Mouse (Mus musculus) small intestine, adult 2 months (tissue): Measurements from ENCODE around the gene Cldn13. TPM values are rescaled to one million over a fixed set of nuclear protein-coding genes. Genes with fewer than 3 reads are reported as not detected.

ENCODE experiments used
- H3K27ac ChIP-seq: fragments of 200-500 bp; 2 replicates; pipeline ENCODE4 v1.5.1; 2012; ENCODE audit warnings: low read depth, low read length, control low read depth, inconsistent platforms; ENCODE audit not compliant: insufficient read depth
- H3K27me3 ChIP-seq: fragments of 200-500 bp; 2 replicates; pipeline ENCODE4 v1.6.1; 2012; ENCODE audit warnings: mild to moderate bottlenecking, moderate library complexity, low read length, inconsistent platforms; ENCODE audit not compliant: control insufficient read depth, insufficient read depth
- H3K36me3 ChIP-seq: fragments of 200-500 bp; 2 replicates; pipeline ENCODE4 v1.6.1; 2012; ENCODE audit warnings: mild to moderate bottlenecking, low read length, control low read depth, inconsistent platforms; ENCODE audit not compliant: control insufficient read depth, insufficient read depth
- H3K4me1 ChIP-seq: fragments of 200-500 bp; 2 replicates; pipeline ENCODE4 v1.6.1; 2012; ENCODE audit warnings: low read length, inconsistent platforms, mixed read lengths; ENCODE audit not compliant: control insufficient read depth, insufficient read depth, insufficient read length
- H3K4me3 ChIP-seq: fragments of 200-500 bp; 2 replicates; pipeline ENCODE4 v1.5.1; 2012; ENCODE audit warnings: low read depth, mild to moderate bottlenecking, control low read depth, inconsistent platforms, low read length, moderate library complexity
- CTCF ChIP-seq: fragments of 200-500 bp; IDR thresholded peaks from 2 replicates; pipeline ENCODE4 v1.5.1; 2012; ENCODE audit warnings: low read depth, mild to moderate bottlenecking, control low read depth, inconsistent platforms, low read length, moderate library complexity, mixed read lengths; ENCODE audit not compliant: insufficient replicate concordance, insufficient read length; ENCODE audit errors: extremely low read depth
- POLR2A ChIP-seq: fragments of 200-500 bp; IDR thresholded peaks from 2 replicates; pipeline ENCODE4 v1.6.1; 2012; ENCODE audit warnings: low read depth, mild to moderate bottlenecking, control low read depth, inconsistent platforms, low read length, moderate library complexity
- WGBS: fragments of 180-500 bp; shearing (Covaris S2); methylation state at CpG from one replicate; pipeline ENCODE4 v1.1.7; 2018; 5-methylcytosine and 5-hydroxymethylcytosine counted together
- polyA plus RNA-seq: library from polyadenylated mRNA; depleted of rRNA; stranded (reverse); fragments of >200 nt; gene quantifications from 2 replicates; pipeline ENCODE4 v1.2.3, GENCODE M21; 2012

Gene Cldn13
- polyA plus RNA-seq, 1 experiment = not detected

- H3K27ac ChIP-seq = no peak overlapping the region
- H3K4me3 ChIP-seq = no peak overlapping the region
- no peaks in the 10 kb centered on the region for H3K36me3 ChIP-seq
- TF ChIP-seq CTCF = no peak
- TF ChIP-seq POLR2A = no peak
- H3K27me3 ChIP-seq = no peaks in the 10 kb centered on the region
- 74% methylated on average over 10 of the region's 10 CpGs for WGBS
- H3K4me1 ChIP-seq = no peaks in the 10 kb centered on the region
Observed at GRCm38 (mm10) chr5:134876801-134877200, 38.5 kb downstream of the Cldn13 start.

GRCm38 (mm10) chr5:134875245-134875644 is 40.1 kb downstream of the Cldn13 start:
- Histone ChIP-seq H3K4me1 (no peaks in the 10 kb centered on the region), H3K27me3 (no peaks in the 10 kb centered on the region), H3K27ac (no peak overlapping the region), H3K36me3 (no peaks in the 10 kb centered on the region), H3K4me3 (no peak overlapping the region)
- WGBS = 83% methylated on average over 5 of the region's 5 CpGs
- TF ChIP-seq POLR2A (no peak), CTCF (no peak)

GRCm38 (mm10) chr5:134873956-134874879 is 41.1 kb downstream of the Cldn13 start:
- TF ChIP-seq CTCF (no peak), POLR2A (no peak)
- Histone ChIP-seq H3K36me3 (no peaks in the 10 kb centered on the region), H3K27me3 (no peaks in the 10 kb centered on the region), H3K27ac (no peak overlapping the region), H3K4me3 (no peak overlapping the region), H3K4me1 (no peaks in the 10 kb centered on the region)
- WGBS = 51% methylated on average over 21 of the region's 21 CpGs

- Histone ChIP-seq H3K4me3 (no peak overlapping the region), H3K27ac (no peak overlapping the region), H3K36me3 (no peaks in the 10 kb centered on the region)
Observed at GRCm38 (mm10) chr5:134873034-134873433, 42.3 kb downstream of the Cldn13 start.

GRCm38 (mm10) chr5:134872597-134872996 is 42.7 kb downstream of the Cldn13 start:
- no peaks in the 10 kb centered on the region for H3K27me3 ChIP-seq
- no peaks in the 10 kb centered on the region for H3K36me3 ChIP-seq
- no peaks in the 10 kb centered on the region for H3K4me1 ChIP-seq
- WGBS = 62% methylated on average over 5 of the region's 5 CpGs
- H3K4me3 ChIP-seq = no peak overlapping the region
- no peak for TF ChIP-seq POLR2A
- TF ChIP-seq CTCF = no peak
- no peak overlapping the region for H3K27ac ChIP-seq

More at GRCm38 (mm10) chr5:134873034-134873433, 42.3 kb downstream of the Cldn13 start:
- TF ChIP-seq POLR2A = no peak
- no peak for TF ChIP-seq CTCF
- Histone ChIP-seq H3K4me1 (no peaks in the 10 kb centered on the region), H3K27me3 (no peaks in the 10 kb centered on the region)
- 73% methylated on average over 8 of the region's 8 CpGs for WGBS

- no peak overlapping the region for H3K27ac ChIP-seq
- no peaks in the 10 kb centered on the region for H3K27me3 ChIP-seq
- no peak for TF ChIP-seq POLR2A
- no peak for TF ChIP-seq CTCF
- 42% methylated on average over 5 of the region's 5 CpGs for WGBS
- H3K4me3 ChIP-seq = no peak overlapping the region
- H3K36me3 ChIP-seq = no peaks in the 10 kb centered on the region
- H3K4me1 ChIP-seq = no peaks in the 10 kb centered on the region
Observed at GRCm38 (mm10) chr5:134868506-134868905, 46.8 kb downstream of the Cldn13 start.

- Histone ChIP-seq H3K4me1 (no peaks in the 10 kb centered on the region), H3K27me3 (no peaks in the 10 kb centered on the region), H3K27ac (no peak overlapping the region), H3K36me3 (no peaks in the 10 kb centered on the region), H3K4me3 (no peak overlapping the region)
- TF ChIP-seq CTCF = no peak
- no peak for TF ChIP-seq POLR2A
- 47% methylated on average over 18 of the region's 18 CpGs for WGBS
Observed at GRCm38 (mm10) chr5:134867320-134868144, 47.8 kb downstream of the Cldn13 start.
